Mouse (Mus musculus): Measurements from ENCODE around the gene Nelfe. TPM values are rescaled to one million over a fixed set of nuclear protein-coding genes. Genes with fewer than 3 reads are reported as not detected.

Gene Nelfe
- polyA plus RNA-seq, 1 experiment from 2014 or later: 132 TPM

- Histone ChIP-seq H3K4me3 (ENCODE audit: low read depth, low read length) (peak overlapping the region; percentile 60), H3K9me3 (ENCODE audit: control insufficient read depth, low read length) (no peaks in the 10 kb centered on the region), H3K4me1 (ENCODE audit: control insufficient read depth, insufficient read depth, low read length) (peaks cover 20% of the 10 kb centered on the region), H3K27ac (ENCODE audit: low read depth, low read length) (no peak overlapping the region), H3K36me3 (ENCODE audit: control insufficient read depth, insufficient read depth, low read length) (peaks cover 13% of the 10 kb centered on the region), H3K27me3 (ENCODE audit: control insufficient read depth, insufficient read depth, low read length) (no peaks in the 10 kb centered on the region), H3K4me2 (ENCODE audit: low read depth) (peak overlapping the region; percentile 92), H3K9ac (ENCODE audit: low read length) (peak overlapping the region; percentile 65)
- 29% methylated on average over 42 of the region's 43 CpGs for WGBS
- ATAC-seq (ENCODE audit: insufficient read depth, low FRiP score, low TSS enrichment) (0 out of 2 replicates have a peak, but pooled peaks have one; percentile 8), DNase-seq (ENCODE audit: low spot score) (no peak)
These were observed 12.5 kb upstream of the Nelfe start for GRCm38 (mm10) chr17:34837464-34838324.

- Histone ChIP-seq H3K9me3 (ENCODE audit: control insufficient read depth, low read length) (no peaks in the 10 kb centered on the region), H3K4me3 (ENCODE audit: low read depth, low read length) (no peak overlapping the region), H3K27ac (ENCODE audit: low read depth, low read length) (no peak overlapping the region), H3K9ac (ENCODE audit: low read length) (no peak overlapping the region), H3K27me3 (ENCODE audit: control insufficient read depth, insufficient read depth, low read length) (no peaks in the 10 kb centered on the region), H3K4me2 (ENCODE audit: low read depth) (no peak overlapping the region), H3K4me1 (ENCODE audit: control insufficient read depth, insufficient read depth, low read length) (peaks cover 20% of the 10 kb centered on the region), H3K36me3 (ENCODE audit: control insufficient read depth, insufficient read depth, low read length) (peaks cover 13% of the 10 kb centered on the region)
- DNase-seq (ENCODE audit: low spot score): no peak
- WGBS: 93% methylated on average over 7 of the region's 7 CpGs
- no peak for ATAC-seq (ENCODE audit: insufficient read depth, low FRiP score, low TSS enrichment)
These were observed 11.4 kb upstream of the Nelfe start for GRCm38 (mm10) chr17:34838785-34839184.

GRCm38 (mm10) chr17:34840736-34841307 is 9.4 kb upstream of the Nelfe start:
- Histone ChIP-seq H3K4me1 (ENCODE audit: control insufficient read depth, insufficient read depth, low read length) (peaks cover 19% of the 10 kb centered on the region), H3K4me2 (ENCODE audit: low read depth) (no peak overlapping the region), H3K36me3 (ENCODE audit: control insufficient read depth, insufficient read depth, low read length) (peaks cover 18% of the 10 kb centered on the region), H3K9ac (ENCODE audit: low read length) (no peak overlapping the region), H3K27me3 (ENCODE audit: control insufficient read depth, insufficient read depth, low read length) (no peaks in the 10 kb centered on the region), H3K4me3 (ENCODE audit: low read depth, low read length) (no peak overlapping the region), H3K9me3 (ENCODE audit: control insufficient read depth, low read length) (no peaks in the 10 kb centered on the region), H3K27ac (ENCODE audit: low read depth, low read length) (no peak overlapping the region)
- peak; percentile 2 for DNase-seq (ENCODE audit: low spot score)
- no peak for ATAC-seq (ENCODE audit: insufficient read depth, low FRiP score, low TSS enrichment)
- 89% methylated on average over 6 of the region's 6 CpGs for WGBS

GRCm38 (mm10) chr17:34844884-34845283 is 5.3 kb upstream of the Nelfe start:
- H3K27me3 ChIP-seq (ENCODE audit: control insufficient read depth, insufficient read depth, low read length): no peaks in the 10 kb centered on the region
- peaks cover 4% of the 10 kb centered on the region for H3K4me1 ChIP-seq (ENCODE audit: control insufficient read depth, insufficient read depth, low read length)
- H3K4me2 ChIP-seq (ENCODE audit: low read depth): no peak overlapping the region
- no peak for DNase-seq (ENCODE audit: low spot score)
- H3K4me3 ChIP-seq (ENCODE audit: low read depth, low read length): no peak overlapping the region
- peaks cover 19% of the 10 kb centered on the region for H3K36me3 ChIP-seq (ENCODE audit: control insufficient read depth, insufficient read depth, low read length)
- ATAC-seq (ENCODE audit: insufficient read depth, low FRiP score, low TSS enrichment): no peak
- no peak overlapping the region for H3K9ac ChIP-seq (ENCODE audit: low read length)
- H3K27ac ChIP-seq (ENCODE audit: low read depth, low read length): no peak overlapping the region
- H3K9me3 ChIP-seq (ENCODE audit: control insufficient read depth, low read length): no peaks in the 10 kb centered on the region
- WGBS: 94% methylated on average over 13 of the region's 13 CpGs

- Histone ChIP-seq H3K9ac (ENCODE audit: low read length) (no peak overlapping the region), H3K27ac (ENCODE audit: low read depth, low read length) (no peak overlapping the region), H3K9me3 (ENCODE audit: control insufficient read depth, low read length) (no peaks in the 10 kb centered on the region), H3K4me1 (ENCODE audit: control insufficient read depth, insufficient read depth, low read length) (peaks cover 9% of the 10 kb centered on the region), H3K4me3 (ENCODE audit: low read depth, low read length) (no peak overlapping the region), H3K27me3 (ENCODE audit: control insufficient read depth, insufficient read depth, low read length) (no peaks in the 10 kb centered on the region), H3K36me3 (ENCODE audit: control insufficient read depth, insufficient read depth, low read length) (peaks cover 12% of the 10 kb centered on the region), H3K4me2 (ENCODE audit: low read depth) (no peak overlapping the region)
- DNase-seq (ENCODE audit: low spot score) (no peak), ATAC-seq (ENCODE audit: insufficient read depth, low FRiP score, low TSS enrichment) (no peak)
- WGBS: 90% methylated on average over 6 of the region's 6 CpGs
These were observed 3.0 kb upstream of the Nelfe start for GRCm38 (mm10) chr17:34847192-34847591.

- peaks cover 10% of the 10 kb centered on the region for H3K36me3 ChIP-seq (ENCODE audit: control insufficient read depth, insufficient read depth, low read length)
- no peak overlapping the region for H3K4me2 ChIP-seq (ENCODE audit: low read depth)
- H3K4me3 ChIP-seq (ENCODE audit: low read depth, low read length): no peak overlapping the region
- H3K9me3 ChIP-seq (ENCODE audit: control insufficient read depth, low read length): no peaks in the 10 kb centered on the region
- no peaks in the 10 kb centered on the region for H3K27me3 ChIP-seq (ENCODE audit: control insufficient read depth, insufficient read depth, low read length)
- DNase-seq (ENCODE audit: low spot score): no peak
- no peak for ATAC-seq (ENCODE audit: insufficient read depth, low FRiP score, low TSS enrichment)
- no peak overlapping the region for H3K27ac ChIP-seq (ENCODE audit: low read depth, low read length)
- H3K9ac ChIP-seq (ENCODE audit: low read length): no peak overlapping the region
- 93% methylated on average over 7 of the region's 7 CpGs for WGBS
- H3K4me1 ChIP-seq (ENCODE audit: control insufficient read depth, insufficient read depth, low read length): peaks cover 9% of the 10 kb centered on the region
These were observed 2.6 kb upstream of the Nelfe start for GRCm38 (mm10) chr17:34847615-34848014.

- Histone ChIP-seq H3K4me3 (ENCODE audit: low read depth, low read length) (peak overlapping the region; percentile 68), H3K9me3 (ENCODE audit: control insufficient read depth, low read length) (no peaks in the 10 kb centered on the region), H3K27me3 (ENCODE audit: control insufficient read depth, insufficient read depth, low read length) (no peaks in the 10 kb centered on the region), H3K36me3 (ENCODE audit: control insufficient read depth, insufficient read depth, low read length) (peaks cover 9% of the 10 kb centered on the region), H3K27ac (ENCODE audit: low read depth, low read length) (no peak overlapping the region), H3K9ac (ENCODE audit: low read length) (peak overlapping the region; percentile 76), H3K4me2 (ENCODE audit: low read depth) (peak overlapping the region; percentile 71), H3K4me1 (ENCODE audit: control insufficient read depth, insufficient read depth, low read length) (peaks cover 9% of the 10 kb centered on the region)
- no peak for DNase-seq (ENCODE audit: low spot score)
- 1% methylated on average over 25 of the region's 25 CpGs for WGBS
- ATAC-seq (ENCODE audit: insufficient read depth, low FRiP score, low TSS enrichment): no peak
These were observed 430 bp downstream of the Nelfe start for GRCm38 (mm10) chr17:34850517-34851125.

GRCm38 (mm10) chr17:34853511-34853910 is 3.3 kb downstream of the Nelfe start:
- H3K4me3 ChIP-seq (ENCODE audit: low read depth, low read length): no peak overlapping the region
- 76% methylated on average over 8 of the region's 8 CpGs for WGBS
- ATAC-seq (ENCODE audit: insufficient read depth, low FRiP score, low TSS enrichment): no peak
- no peaks in the 10 kb centered on the region for H3K27me3 ChIP-seq (ENCODE audit: control insufficient read depth, insufficient read depth, low read length)
- no peak overlapping the region for H3K9ac ChIP-seq (ENCODE audit: low read length)
- DNase-seq (ENCODE audit: low spot score): no peak
- H3K27ac ChIP-seq (ENCODE audit: low read depth, low read length): no peak overlapping the region
- no peak overlapping the region for H3K4me2 ChIP-seq (ENCODE audit: low read depth)
- peaks cover 9% of the 10 kb centered on the region for H3K4me1 ChIP-seq (ENCODE audit: control insufficient read depth, insufficient read depth, low read length)
- no peaks in the 10 kb centered on the region for H3K9me3 ChIP-seq (ENCODE audit: control insufficient read depth, low read length)
- H3K36me3 ChIP-seq (ENCODE audit: control insufficient read depth, insufficient read depth, low read length): peaks cover 3% of the 10 kb centered on the region

All from neural tube, embryonic 11.5 days (tissue).